Mouse (Mus musculus) lung, postnatal 0 days (tissue): ENCODE measurements at regions not wholly inside any gene's neighbourhood (a gene's known extent, or its start where the extent isn't known, plus 50 kb on each side); places are given as distances from the start of the nearest gene placed in this dataset.

Experiments used
- ATAC-seq: fragments of 200-750 bp; cut with Nextera tagmentation; 2 replicates; pipeline ENCODE4 v1.8.0; 2017; ENCODE audit warnings: moderate library complexity
- DNase-seq: peaks from one replicate; pipeline ENCODE4 v3.0.0-alpha.2; 2016; ENCODE audit warnings: low spot score
- H3K27ac ChIP-seq: fragments of 300-500 bp; sonication (generic); 2 replicates; pipeline ENCODE4 v1.5.1; 2014; ENCODE audit warnings: antibody characterized with exemption, mild to moderate bottlenecking, low read length, mixed read lengths
- H3K27me3 ChIP-seq: fragments of 300-500 bp; sonication (generic); replicated peaks from 2 replicates; pipeline ENCODE4 v1.6.1; 2014; ENCODE audit warnings: low read length, mixed read lengths; ENCODE audit not compliant: insufficient read depth
- H3K36me3 ChIP-seq: fragments of 300-500 bp; sonication (generic); 2 replicates; pipeline ENCODE4 v1.6.1; 2014; ENCODE audit warnings: low read length, mixed read lengths; ENCODE audit not compliant: insufficient read depth
- H3K4me1 ChIP-seq: fragments of 300-500 bp; sonication (generic); 2 replicates; pipeline ENCODE4 v1.6.1; 2014; ENCODE audit warnings: antibody characterized with exemption, low read depth, low read length, mixed read lengths; ENCODE audit not compliant: insufficient read depth
- H3K4me2 ChIP-seq: fragments of 300-500 bp; sonication (generic); replicated peaks from 2 replicates; pipeline ENCODE4 v1.6.1; 2014; ENCODE audit warnings: low read depth, mild to moderate bottlenecking, low read length, moderate library complexity, mixed read lengths
- H3K4me3 ChIP-seq: fragments of 300-500 bp; sonication (generic); 2 replicates; pipeline ENCODE4 v1.5.1; 2014; ENCODE audit warnings: low read depth, low read length
- H3K9ac ChIP-seq: fragments of 300-500 bp; sonication (generic); replicated peaks from 2 replicates; pipeline ENCODE4 v1.6.1; 2014; ENCODE audit warnings: low read depth, mild to moderate bottlenecking
- H3K9me3 ChIP-seq: fragments of 300-500 bp; sonication (generic); 2 replicates; pipeline ENCODE4 v1.6.1; 2016; ENCODE audit warnings: low read length, mixed read lengths
- CTCF ChIP-seq: IDR thresholded peaks from 2 replicates; pipeline ENCODE4 v1.5.1; 2016; ENCODE audit warnings: antibody characterized with exemption, mild to moderate bottlenecking
- EP300 ChIP-seq: IDR thresholded peaks from 2 replicates; pipeline ENCODE4 v1.6.1; 2016; ENCODE audit warnings: antibody characterized with exemption, mild to moderate bottlenecking, control low read depth
- whole genome bisulfite sequencing: fragments of 180-500 bp; shearing (Covaris S2); extraction: QIAGEN DNeasy Blood & Tissue Kit; methylation state at CpG from one replicate; pipeline ENCODE4 v1.1.7; 2014; 5-methylcytosine and 5-hydroxymethylcytosine counted together

GRCm38 (mm10) chr15:62712060-62712542 lies 1132.9 kb downstream of the Gsdmc2 start:
- 75% methylated on average over 3 of the region's 3 CpGs for WGBS
- no peak overlapping the region for H3K4me3 ChIP-seq
- no peak for DNase-seq
- ATAC-seq: no peak
- no peak for TF ChIP-seq CTCF
- no peak for TF ChIP-seq EP300
- H3K36me3 ChIP-seq: no peaks in the 10 kb centered on the region
- H3K4me2 ChIP-seq: no peak overlapping the region
- no peak overlapping the region for H3K9ac ChIP-seq
- no peak overlapping the region for H3K27ac ChIP-seq
- 0 out of 2 replicates have a peak, but pooled peaks cover 6% of the 10 kb centered on the region for H3K4me1 ChIP-seq
- H3K27me3 ChIP-seq: no peaks in the 10 kb centered on the region
- no peaks in the 10 kb centered on the region for H3K9me3 ChIP-seq

DNA sequence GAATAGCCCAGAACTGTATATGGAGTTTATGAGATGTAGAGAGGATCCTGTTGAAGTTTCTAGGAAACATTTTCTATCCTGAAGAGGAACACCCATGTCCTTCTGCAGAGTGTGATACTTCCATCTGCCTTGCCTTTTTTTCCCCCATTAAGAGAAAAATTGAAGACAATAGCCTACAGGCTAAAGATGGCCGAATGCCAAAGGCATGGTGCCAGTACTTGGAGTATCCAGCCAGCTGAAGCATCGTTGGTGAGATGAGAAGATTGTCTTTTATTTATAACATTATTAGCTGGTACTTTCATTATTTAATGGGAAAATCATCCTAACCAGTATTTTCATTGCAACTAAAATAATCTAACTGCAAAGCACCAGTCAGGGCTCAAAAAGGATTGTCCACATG lies 1135.4 kb downstream of the Gsdmc2 start:
- Histone ChIP-seq H3K4me3 (no peak overlapping the region), H3K9me3 (no peaks in the 10 kb centered on the region), H3K9ac (no peak overlapping the region), H3K27ac (no peak overlapping the region), H3K4me2 (no peak overlapping the region), H3K27me3 (no peaks in the 10 kb centered on the region), H3K36me3 (no peaks in the 10 kb centered on the region), H3K4me1 (0 out of 2 replicates have a peak, but pooled peaks cover 5% of the 10 kb centered on the region)
- 40% methylated on average over 2 of the region's 2 CpGs for WGBS
- ATAC-seq (no peak), DNase-seq (no peak)
- TF ChIP-seq EP300 (no peak), CTCF (no peak)

DNA sequence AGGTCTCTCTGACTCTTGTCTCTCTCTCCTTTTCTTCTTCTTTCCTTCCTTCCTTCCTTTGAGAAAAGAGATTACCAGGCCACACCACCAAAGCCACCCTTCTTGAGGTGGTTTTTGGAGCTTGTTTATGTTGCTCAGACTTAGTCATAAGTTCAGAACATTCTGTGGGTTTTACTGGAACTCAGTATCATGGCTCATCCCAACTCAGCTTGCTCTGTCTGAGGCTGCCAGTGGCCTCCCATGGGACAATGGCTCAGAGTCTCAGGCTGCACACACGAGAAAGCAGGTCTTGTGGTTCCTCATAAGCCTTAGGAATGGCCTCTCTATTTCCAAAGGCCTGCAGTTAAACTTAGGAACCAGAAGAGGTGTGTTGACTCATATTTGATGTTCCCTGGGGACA lies 1146.4 kb downstream of the Gsdmc2 start:
- 36% methylated on average over 1 of the region's 1 CpGs for WGBS
- DNase-seq: no peak

GRCm38 (mm10) chr15:62694734-62695133 lies 1150.2 kb downstream of the Gsdmc2 start:
- ATAC-seq: no peak
- H3K9ac ChIP-seq: no peak overlapping the region
- H3K36me3 ChIP-seq: no peaks in the 10 kb centered on the region
- H3K9me3 ChIP-seq: no peaks in the 10 kb centered on the region
- 62% methylated on average over 3 of the region's 3 CpGs for WGBS
- H3K27me3 ChIP-seq: no peaks in the 10 kb centered on the region
- H3K27ac ChIP-seq: no peak overlapping the region
- no peak overlapping the region for H3K4me2 ChIP-seq
- no peaks in the 10 kb centered on the region for H3K4me1 ChIP-seq
- DNase-seq: no peak
- TF ChIP-seq EP300 (no peak), CTCF (no peak)
- no peak overlapping the region for H3K4me3 ChIP-seq

More for the DNA sequence above, 1146.4 kb downstream of the Gsdmc2 start:
- Histone ChIP-seq H3K9me3 (no peaks in the 10 kb centered on the region), H3K4me1 (no peaks in the 10 kb centered on the region), H3K4me3 (no peak overlapping the region), H3K4me2 (no peak overlapping the region), H3K36me3 (no peaks in the 10 kb centered on the region), H3K27ac (no peak overlapping the region), H3K9ac (no peak overlapping the region), H3K27me3 (no peaks in the 10 kb centered on the region)
- no peak for ATAC-seq
- no peak for TF ChIP-seq EP300

- no peak overlapping the region for H3K4me3 ChIP-seq
- H3K36me3 ChIP-seq: no peaks in the 10 kb centered on the region
- H3K27me3 ChIP-seq: no peaks in the 10 kb centered on the region
- TF ChIP-seq CTCF (no peak), EP300 (no peak)
- no peaks in the 10 kb centered on the region for H3K4me1 ChIP-seq
- no peak overlapping the region for H3K4me2 ChIP-seq
- 98% methylated on average over 9 of the region's 10 CpGs for WGBS
- H3K9me3 ChIP-seq: no peaks in the 10 kb centered on the region
- H3K9ac ChIP-seq: no peak overlapping the region
- H3K27ac ChIP-seq: no peak overlapping the region
- DNase-seq (no peak), ATAC-seq (no peak)
These were observed 1151.3 kb downstream of the Gsdmc2 start for GRCm38 (mm10) chr15:62693671-62694070.

DNA sequence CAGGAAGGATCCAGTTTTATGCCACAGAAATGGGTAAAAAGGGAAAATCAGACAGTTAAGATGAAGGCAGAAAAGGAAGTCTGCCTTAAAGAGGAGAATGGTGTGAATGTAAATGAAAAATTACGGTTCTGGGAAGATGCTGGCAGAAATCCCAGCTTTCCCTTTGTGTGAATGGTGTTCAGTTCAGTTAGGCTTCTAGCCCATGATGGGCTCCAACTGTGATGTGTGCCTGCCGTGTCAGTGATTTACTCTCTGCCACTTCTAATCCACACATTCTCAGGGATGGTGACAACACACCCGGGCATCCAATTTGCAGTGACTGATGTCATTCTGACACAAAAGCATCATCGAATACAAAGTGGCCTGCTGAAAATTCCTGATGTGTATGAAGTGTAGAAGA lies 1171.6 kb downstream of the Gsdmc2 start:
- Histone ChIP-seq H3K4me2 (no peak overlapping the region), H3K4me1 (no peaks in the 10 kb centered on the region), H3K27me3 (no peaks in the 10 kb centered on the region), H3K9ac (no peak overlapping the region), H3K27ac (no peak overlapping the region), H3K36me3 (no peaks in the 10 kb centered on the region), H3K4me3 (no peak overlapping the region), H3K9me3 (no peaks in the 10 kb centered on the region)
- no peak for TF ChIP-seq CTCF
- TF ChIP-seq EP300: no peak
- 65% methylated on average over 4 of the region's 4 CpGs for WGBS
- DNase-seq (no peak), ATAC-seq (no peak)

DNA sequence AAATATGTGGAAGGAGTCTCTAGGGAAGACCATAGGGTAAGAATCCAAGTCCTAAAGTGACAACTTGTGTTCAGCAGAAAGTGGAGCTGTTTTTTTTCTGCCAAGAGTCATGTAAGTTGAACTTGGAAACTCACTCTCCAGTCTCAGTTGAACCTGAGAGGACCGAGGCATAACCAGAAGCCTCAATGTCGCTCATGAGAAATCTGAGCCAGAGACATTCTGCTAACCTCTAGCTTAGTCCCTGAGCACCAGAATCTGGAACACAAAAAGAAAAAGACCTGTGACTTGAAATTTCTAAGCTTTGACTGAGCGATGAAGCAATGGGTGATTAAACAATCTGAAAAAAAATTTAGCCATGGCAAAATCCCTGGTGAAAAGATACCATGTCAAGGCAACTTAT lies 1175.0 kb downstream of the Gsdmc2 start:
- DNase-seq: no peak
- WGBS: 92% methylated on average over 3 of the region's 3 CpGs
- H3K27me3 ChIP-seq: no peaks in the 10 kb centered on the region
- no peaks in the 10 kb centered on the region for H3K9me3 ChIP-seq
- no peak overlapping the region for H3K4me3 ChIP-seq
- H3K36me3 ChIP-seq: no peaks in the 10 kb centered on the region
- TF ChIP-seq CTCF: no peak
- no peak for TF ChIP-seq EP300
- H3K4me1 ChIP-seq: no peaks in the 10 kb centered on the region
- no peak for ATAC-seq
- H3K9ac ChIP-seq: no peak overlapping the region
- no peak overlapping the region for H3K27ac ChIP-seq
- no peak overlapping the region for H3K4me2 ChIP-seq
